Mouse (Mus musculus) forebrain, postnatal 0 days (tissue): ENCODE data around the gene Elmod2. TPM values are rescaled to one million over a fixed set of nuclear protein-coding genes. Genes with fewer than 3 reads are reported as not detected.

Experiments used
- ATAC-seq: fragments of 200-750 bp; cut with Nextera tagmentation; 2 replicates; pipeline ENCODE4 v1.8.0; 2017; ENCODE audit warnings: mild to moderate bottlenecking, moderate library complexity
- DNase-seq: peaks from one replicate; pipeline ENCODE4 v3.0.0-alpha.2; 2015
- H3K27ac ChIP-seq: fragments of 300-500 bp; sonication (generic); 2 replicates; pipeline ENCODE4 v1.5.1; 2014; ENCODE audit warnings: low read depth, mild to moderate bottlenecking, antibody characterized with exemption, low read length, moderate library complexity, mixed read lengths
- H3K27me3 ChIP-seq: fragments of 300-500 bp; sonication (generic); 2 replicates; pipeline ENCODE4 v1.6.1; 2014; ENCODE audit warnings: mild to moderate bottlenecking, low read length, mixed read lengths; ENCODE audit not compliant: insufficient read depth
- H3K36me3 ChIP-seq: fragments of 300-500 bp; sonication (generic); 2 replicates; pipeline ENCODE4 v1.6.1; 2014; ENCODE audit warnings: mild to moderate bottlenecking, moderate library complexity; ENCODE audit not compliant: insufficient read depth
- H3K4me1 ChIP-seq: fragments of 300-500 bp; sonication (generic); 2 replicates; pipeline ENCODE4 v1.6.1; 2014; ENCODE audit warnings: antibody characterized with exemption; ENCODE audit not compliant: insufficient read depth
- H3K4me2 ChIP-seq: fragments of 300-500 bp; sonication (generic); 2 replicates; pipeline ENCODE4 v1.6.1; 2014; ENCODE audit warnings: low read depth, mild to moderate bottlenecking, moderate library complexity
- H3K4me3 ChIP-seq: fragments of 300-500 bp; sonication (generic); 2 replicates; pipeline ENCODE4 v1.5.1; 2014; ENCODE audit warnings: low read depth, low read length, mixed read lengths
- H3K9ac ChIP-seq: fragments of 300-500 bp; sonication (generic); 2 replicates; pipeline ENCODE4 v1.6.1; 2014; ENCODE audit warnings: mild to moderate bottlenecking
- H3K9me3 ChIP-seq: fragments of 300-500 bp; sonication (generic); 2 replicates; pipeline ENCODE4 v1.6.1; 2016; ENCODE audit warnings: low read length
- CTCF ChIP-seq: sonication (generic); IDR thresholded peaks from 2 replicates; pipeline ENCODE4 v1.5.1; 2016; ENCODE audit warnings: antibody characterized with exemption, control low read depth, low read depth
- WGBS: fragments of 180-500 bp; shearing (Covaris S2); extraction: QIAGEN DNeasy Blood & Tissue Kit; methylation state at CpG from one replicate; pipeline ENCODE4 v1.1.7; 2014; 5-methylcytosine and 5-hydroxymethylcytosine counted together
- polyA plus RNA-seq: library from polyadenylated mRNA; unstranded; fragments of >200 nt; fragmentation: Nextera tagmentation; extraction: Ambion mirVana; gene quantifications from 2 replicates; pipeline ENCODE4 v1.2.1, GENCODE M21; 2015
- total RNA-seq: library from RNA; depleted of rRNA; stranded (reverse); fragments of >200 nt; gene quantifications from 2 replicates; pipeline ENCODE4 v1.2.3, GENCODE M21; 2014

Gene Elmod2
- total and polyA plus RNA-seq, 2 experiments from 2014 or later = 10.0 to 25.6 TPM

GRCm38 (mm10) chr8:83342693-83343092 is 10.4 kb upstream of the Elmod2 start:
- no peaks in the 10 kb centered on the region for H3K4me1 ChIP-seq
- ATAC-seq = no peak
- DNase-seq = peak; percentile 66
- TF ChIP-seq CTCF = peak; percentile 59
- H3K4me3 ChIP-seq = no peak overlapping the region
- H3K27me3 ChIP-seq = no peaks in the 10 kb centered on the region
- H3K9ac ChIP-seq = no peak overlapping the region
- H3K4me2 ChIP-seq = no peak overlapping the region
- H3K9me3 ChIP-seq = no peaks in the 10 kb centered on the region
- H3K27ac ChIP-seq = no peak overlapping the region
- no peaks in the 10 kb centered on the region for H3K36me3 ChIP-seq

- DNase-seq (no peak), ATAC-seq (no peak)
- Histone ChIP-seq H3K27me3 (no peaks in the 10 kb centered on the region), H3K4me1 (no peaks in the 10 kb centered on the region), H3K9me3 (no peaks in the 10 kb centered on the region), H3K9ac (no peak overlapping the region), H3K27ac (no peak overlapping the region), H3K4me2 (no peak overlapping the region), H3K4me3 (no peak overlapping the region), H3K36me3 (no peaks in the 10 kb centered on the region)
- 87% methylated on average over 3 of the region's 3 CpGs for WGBS
- no peak for TF ChIP-seq CTCF
These were observed 9.8 kb upstream of the Elmod2 start for GRCm38 (mm10) chr8:83342076-83342475.

- Histone ChIP-seq H3K27ac (no peak overlapping the region), H3K4me1 (no peaks in the 10 kb centered on the region), H3K9me3 (no peaks in the 10 kb centered on the region), H3K4me3 (peak overlapping the region; percentile 83), H3K36me3 (peaks cover 6% of the 10 kb centered on the region; the same call in 1 of the 2 replicates), H3K4me2 (peak overlapping the region; percentile 85), H3K27me3 (no peaks in the 10 kb centered on the region), H3K9ac (no peak overlapping the region)
- 5% methylated on average over 7 of the region's 7 CpGs for WGBS
- ATAC-seq (no peak), DNase-seq (no peak)
- no peak for TF ChIP-seq CTCF
These were observed 578 bp upstream of the Elmod2 start for GRCm38 (mm10) chr8:83332864-83333263.

DNA sequence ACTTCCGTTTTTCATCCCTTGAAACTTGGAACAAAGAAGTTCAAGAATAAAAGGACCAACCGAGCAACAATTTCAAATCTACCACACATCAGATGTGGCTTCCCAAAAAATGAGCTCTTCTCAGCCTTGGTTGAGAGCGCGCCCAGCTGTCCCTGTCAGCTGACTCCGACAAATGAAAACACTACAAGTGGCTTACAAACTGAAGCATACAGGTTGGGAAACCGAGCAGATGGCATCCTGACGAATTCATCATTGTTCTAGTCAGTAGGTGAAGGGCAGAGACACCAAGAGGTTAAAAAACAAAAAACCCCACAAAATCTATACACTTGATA is 753 bp downstream of the Elmod2 start:
- peak; percentile 28 for ATAC-seq

GRCm38 (mm10) chr8:83327889-83328288 is 4.4 kb downstream of the Elmod2 start:
- Histone ChIP-seq H3K9me3 (no peaks in the 10 kb centered on the region), H3K27me3 (no peaks in the 10 kb centered on the region), H3K9ac (no peak overlapping the region), H3K27ac (no peak overlapping the region), H3K36me3 (peaks cover 31% of the 10 kb centered on the region), H3K4me1 (no peaks in the 10 kb centered on the region), H3K4me2 (no peak overlapping the region), H3K4me3 (no peak overlapping the region)
- ATAC-seq (no peak), DNase-seq (no peak)
- WGBS = 95% methylated on average over 5 of the region's 5 CpGs
- no peak for TF ChIP-seq CTCF

More for the DNA sequence above, 753 bp downstream of the Elmod2 start:
- H3K27me3 ChIP-seq = no peaks in the 10 kb centered on the region
- peak; percentile 57 for DNase-seq
- H3K4me3 ChIP-seq = peak overlapping the region; percentile 83
- H3K9ac ChIP-seq = peak overlapping the region; percentile 80
- no peaks in the 10 kb centered on the region for H3K9me3 ChIP-seq
- H3K4me2 ChIP-seq = peak overlapping the region; percentile 85
- 6% methylated on average over 7 of the region's 7 CpGs for WGBS
- peak overlapping the region; percentile 90 for H3K27ac ChIP-seq
- peaks cover 18% of the 10 kb centered on the region for H3K36me3 ChIP-seq
- TF ChIP-seq CTCF = no peak
- no peaks in the 10 kb centered on the region for H3K4me1 ChIP-seq

DNA sequence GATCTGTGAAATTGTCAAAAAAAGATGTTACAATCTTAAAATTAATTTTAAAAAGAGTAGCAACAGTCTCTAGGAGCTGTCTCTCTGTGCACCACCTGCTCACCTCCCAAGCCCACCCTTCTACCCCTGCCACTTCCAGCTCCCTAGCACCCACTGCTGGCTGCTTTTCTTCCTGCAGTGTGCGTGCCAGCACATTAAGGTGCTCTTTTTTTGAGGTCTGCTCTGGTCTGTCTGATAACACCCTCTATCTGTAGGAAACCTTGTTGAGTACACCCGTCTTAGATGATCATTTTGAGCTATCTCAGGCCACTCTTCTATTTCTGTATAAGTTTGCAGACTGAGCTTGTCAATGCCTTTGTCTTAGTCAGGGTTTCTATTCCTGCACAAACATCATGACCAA is 9.2 kb downstream of the Elmod2 start:
- H3K27ac ChIP-seq = no peak overlapping the region
- no peak overlapping the region for H3K4me3 ChIP-seq
- 87% methylated on average over 2 of the region's 2 CpGs for WGBS
- H3K4me2 ChIP-seq = no peak overlapping the region
- no peaks in the 10 kb centered on the region for H3K9me3 ChIP-seq
- H3K27me3 ChIP-seq = no peaks in the 10 kb centered on the region
- no peak for ATAC-seq
- peaks cover 59% of the 10 kb centered on the region for H3K36me3 ChIP-seq
- no peak overlapping the region for H3K9ac ChIP-seq
- DNase-seq = no peak
- H3K4me1 ChIP-seq = no peaks in the 10 kb centered on the region
- peak; percentile 41 for TF ChIP-seq CTCF

DNA sequence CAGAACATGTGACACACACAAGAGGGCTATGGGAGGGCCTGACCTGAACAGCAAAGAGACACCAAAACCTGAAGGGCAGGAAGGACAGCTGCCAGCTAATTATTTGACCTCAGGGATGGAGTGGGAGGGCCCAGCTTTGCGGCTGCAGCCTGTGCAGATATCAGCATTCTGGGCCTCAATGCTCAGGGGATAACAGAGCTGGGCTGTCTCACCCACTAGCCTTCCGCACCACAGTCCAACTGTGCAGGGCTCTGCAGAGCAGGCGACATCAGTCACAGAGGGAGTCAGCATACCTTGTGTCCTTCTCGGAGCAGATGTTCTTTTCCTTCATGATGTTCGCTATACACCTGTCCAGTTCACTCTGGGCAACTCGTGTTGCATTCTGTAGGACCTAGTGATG is 9.9 kb downstream of the Elmod2 start:
- Histone ChIP-seq H3K9me3 (no peaks in the 10 kb centered on the region), H3K36me3 (peaks cover 59% of the 10 kb centered on the region), H3K9ac (no peak overlapping the region), H3K4me1 (no peaks in the 10 kb centered on the region), H3K27ac (no peak overlapping the region), H3K4me2 (no peak overlapping the region), H3K4me3 (no peak overlapping the region), H3K27me3 (no peaks in the 10 kb centered on the region)
- no peak for TF ChIP-seq CTCF
- 94% methylated on average over 6 of the region's 6 CpGs for WGBS
- ATAC-seq (no peak), DNase-seq (no peak)

DNA sequence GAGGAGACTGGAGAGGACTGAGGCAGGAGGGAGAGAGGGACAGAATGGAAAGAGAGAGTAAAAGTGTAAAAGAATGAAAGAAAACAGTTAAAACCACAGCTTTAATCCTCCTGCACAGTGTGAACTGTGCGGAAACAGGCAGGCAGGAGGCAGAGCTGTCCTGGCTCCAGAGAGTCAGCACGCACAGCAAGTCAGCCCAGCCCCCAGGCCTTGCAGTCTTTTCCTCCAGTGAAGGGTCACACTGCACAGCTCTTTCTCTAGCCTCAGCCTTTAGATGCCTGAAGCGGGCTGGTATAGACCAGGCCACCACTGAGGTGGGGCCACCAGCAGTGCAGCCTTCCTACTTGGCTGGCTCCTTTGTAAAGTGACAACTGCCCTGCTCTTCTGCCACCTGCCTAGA is 11.7 kb downstream of the Elmod2 start:
- Histone ChIP-seq H3K36me3 (peaks cover 65% of the 10 kb centered on the region), H3K9me3 (no peaks in the 10 kb centered on the region), H3K27ac (no peak overlapping the region), H3K4me3 (no peak overlapping the region), H3K9ac (no peak overlapping the region), H3K27me3 (no peaks in the 10 kb centered on the region), H3K4me2 (no peak overlapping the region), H3K4me1 (no peaks in the 10 kb centered on the region)
- DNase-seq (no peak), ATAC-seq (no peak)
- 41% methylated on average over 3 of the region's 3 CpGs for WGBS
- TF ChIP-seq CTCF = no peak
